Mouse (Mus musculus) kidney, embryonic 14.5 days (tissue): Measurements from ENCODE around the gene Snrpa1. TPM values are rescaled to one million over a fixed set of nuclear protein-coding genes. Genes with fewer than 3 reads are reported as not detected.
A peak's percentile ranks its signal among the peaks of the same experiment; 100 is the strongest.

ENCODE experiments used
- ATAC-seq: fragments of 200-750 bp; cut with Nextera tagmentation; 2 replicates; pipeline ENCODE4 v1.8.0; 2017; ENCODE audit warnings: moderate number of reproducible peaks, mild to moderate bottlenecking, moderate TSS enrichment, moderate library complexity; ENCODE audit not compliant: low FRiP score, low TSS enrichment
- H3K27ac ChIP-seq: fragments of 300-500 bp; sonication (generic); 2 replicates; pipeline ENCODE4 v1.5.1; 2014; ENCODE audit warnings: low read depth, mild to moderate bottlenecking, low read length, moderate library complexity, mixed read lengths
- H3K27me3 ChIP-seq: fragments of 300-500 bp; sonication (generic); 2 replicates; pipeline ENCODE4 v1.6.1; 2014; ENCODE audit warnings: mild to moderate bottlenecking, low read length; ENCODE audit not compliant: control insufficient read depth, insufficient read depth
- H3K36me3 ChIP-seq: fragments of 300-500 bp; sonication (generic); 2 replicates; pipeline ENCODE4 v1.6.1; 2014; ENCODE audit warnings: low read length, mixed read lengths; ENCODE audit not compliant: control insufficient read depth, insufficient read depth
- H3K4me1 ChIP-seq: fragments of 300-500 bp; sonication (generic); 2 replicates; pipeline ENCODE4 v1.6.1; 2014; ENCODE audit warnings: low read length, mixed read lengths; ENCODE audit not compliant: control insufficient read depth, insufficient read depth
- H3K4me2 ChIP-seq: fragments of 300-500 bp; sonication (generic); replicated peaks from 2 replicates; pipeline ENCODE4 v1.6.1; 2014; ENCODE audit warnings: low read depth, mild to moderate bottlenecking, low read length
- H3K4me3 ChIP-seq: fragments of 300-500 bp; sonication (generic); 2 replicates; pipeline ENCODE4 v1.5.1; 2014; ENCODE audit warnings: mild to moderate bottlenecking, low read length
- H3K9ac ChIP-seq: fragments of 300-500 bp; sonication (generic); 2 replicates; pipeline ENCODE4 v1.6.1; 2014; ENCODE audit warnings: low read depth, mild to moderate bottlenecking, low read length, moderate library complexity
- H3K9me3 ChIP-seq: fragments of 300-500 bp; sonication (generic); 2 replicates; pipeline ENCODE4 v1.6.1; 2016; ENCODE audit warnings: low read length; ENCODE audit not compliant: control insufficient read depth
- WGBS: fragments of 180-500 bp; shearing (Covaris S2); extraction: QIAGEN DNeasy Blood & Tissue Kit; methylation state at CpG from one replicate; pipeline ENCODE4 v1.1.7; 2014; 5-methylcytosine and 5-hydroxymethylcytosine counted together
- polyA plus RNA-seq: library from polyadenylated mRNA; unstranded; fragments of >200 nt; fragmentation: Nextera tagmentation; extraction: Ambion mirVana; gene quantifications from 2 replicates; pipeline ENCODE4 v1.2.1, GENCODE M21; 2014

Snrpa1 gene
- polyA plus RNA-seq = 201 and 241 TPM in 2 replicates

GRCm38 (mm10) chr7:66058703-66059102 is at the start of gene Snrpa1:
TSS of gene Snrpa1 (plus strand) at chr7:66059003.
- 79% methylated on average over 1 of the region's 1 CpGs for WGBS
- H3K9ac ChIP-seq = peak within 1 kb of the TSS; percentile 93; the same call in 1 of the 2 replicates

GRCm38 (mm10) chr7:66010518-66010917 is 48.3 kb upstream of the Snrpa1 start:
- no peaks in the 10 kb centered on the region for H3K27me3 ChIP-seq
- no peak overlapping the region for H3K9ac ChIP-seq
- no peaks in the 10 kb centered on the region for H3K36me3 ChIP-seq
- ATAC-seq = no peak
- no peak overlapping the region for H3K4me3 ChIP-seq
- no peak overlapping the region for H3K4me2 ChIP-seq
- 0 out of 2 replicates have a peak, but pooled peaks cover 4% of the 10 kb centered on the region for H3K4me1 ChIP-seq
- no peaks in the 10 kb centered on the region for H3K9me3 ChIP-seq
- no peak overlapping the region for H3K27ac ChIP-seq
- WGBS = 74% methylated on average over 6 of the region's 6 CpGs

More at GRCm38 (mm10) chr7:66058703-66059102, at the start of gene Snrpa1:
- no peaks in the 10 kb centered on the region for H3K9me3 ChIP-seq
- ATAC-seq = no peak
- H3K27ac ChIP-seq = no peak within 1 kb of the TSS
- peaks cover 16% of the 10 kb centered on the region; the same call in 1 of the 2 replicates for H3K36me3 ChIP-seq
- no peaks in the 10 kb centered on the region for H3K27me3 ChIP-seq
- H3K4me2 ChIP-seq = peak within 1 kb of the TSS; percentile 69
- peaks cover 8% of the 10 kb centered on the region for H3K4me1 ChIP-seq
- H3K4me3 ChIP-seq = peak within 1 kb of the TSS; percentile 98

- Histone ChIP-seq H3K27me3 (no peaks in the 10 kb centered on the region), H3K36me3 (no peaks in the 10 kb centered on the region), H3K4me2 (no peak overlapping the region), H3K9ac (no peak overlapping the region), H3K4me1 (no peaks in the 10 kb centered on the region), H3K27ac (no peak overlapping the region), H3K4me3 (no peak overlapping the region), H3K9me3 (no peaks in the 10 kb centered on the region)
- WGBS = 81% methylated on average over 2 of the region's 2 CpGs
- ATAC-seq = no peak
These were observed 31.1 kb upstream of the Snrpa1 start for GRCm38 (mm10) chr7:66027747-66028146.

- no peaks in the 10 kb centered on the region for H3K36me3 ChIP-seq
- ATAC-seq = no peak; the same call in none of the 2 replicates
- H3K27me3 ChIP-seq = no peaks in the 10 kb centered on the region
- H3K27ac ChIP-seq = no peak overlapping the region
- no peaks in the 10 kb centered on the region for H3K4me1 ChIP-seq
- no peaks in the 10 kb centered on the region for H3K9me3 ChIP-seq
- 39% methylated on average over 6 of the region's 6 CpGs for WGBS
- H3K4me2 ChIP-seq = no peak overlapping the region
- H3K4me3 ChIP-seq = no peak overlapping the region
- H3K9ac ChIP-seq = no peak overlapping the region
These were observed 29.9 kb upstream of the Snrpa1 start for GRCm38 (mm10) chr7:66028766-66029512.

DNA sequence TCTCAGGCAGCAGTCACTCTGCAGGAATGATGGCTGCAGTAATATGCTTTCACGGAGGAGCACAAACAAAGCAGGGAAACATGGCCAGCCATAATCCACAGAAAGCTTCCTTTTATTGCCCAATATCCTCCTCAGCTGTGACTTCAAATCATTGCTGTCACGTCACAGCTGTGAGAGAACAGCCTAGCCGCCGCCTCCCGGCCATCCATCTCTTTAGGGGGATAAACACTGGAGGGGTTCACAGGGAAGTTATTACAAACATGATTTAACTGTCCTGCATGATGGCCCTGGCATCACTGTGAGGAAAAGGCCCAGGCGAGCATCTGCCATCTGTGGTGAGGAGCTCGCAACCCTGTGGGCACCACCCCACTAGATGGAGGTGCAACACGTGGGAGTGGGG is 22.0 kb upstream of the Snrpa1 start:
- Histone ChIP-seq H3K9ac (no peak overlapping the region), H3K4me3 (no peak overlapping the region), H3K27ac (no peak overlapping the region), H3K27me3 (no peaks in the 10 kb centered on the region), H3K4me2 (no peak overlapping the region), H3K36me3 (no peaks in the 10 kb centered on the region), H3K4me1 (no peaks in the 10 kb centered on the region; the same call in 1 of the 2 replicates), H3K9me3 (no peaks in the 10 kb centered on the region)
- peak; percentile 48; the same call in 1 of the 2 replicates for ATAC-seq
- 37% methylated on average over 8 of the region's 8 CpGs for WGBS

DNA sequence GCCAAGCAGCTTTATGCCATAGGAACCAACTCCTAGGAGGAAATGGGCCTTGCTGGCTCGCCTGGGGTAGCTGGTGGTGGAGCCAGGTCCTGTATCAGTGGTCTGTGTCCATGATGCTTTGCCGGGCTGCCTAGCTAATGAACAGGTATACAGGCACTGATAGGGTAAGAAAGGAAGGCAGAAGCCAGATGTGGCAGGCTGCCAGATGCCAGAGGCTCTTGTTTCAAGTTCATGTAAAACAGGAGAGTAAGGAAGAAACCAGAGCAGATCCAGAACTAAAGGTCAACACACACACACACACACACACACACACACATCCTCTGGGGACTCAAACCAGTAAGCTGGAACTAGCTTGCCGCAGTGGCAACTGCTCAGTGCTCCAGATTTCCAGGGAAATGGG is 20.5 kb upstream of the Snrpa1 start:
- no peak overlapping the region for H3K4me2 ChIP-seq
- no peak overlapping the region for H3K4me3 ChIP-seq
- no peaks in the 10 kb centered on the region for H3K9me3 ChIP-seq
- no peak overlapping the region for H3K9ac ChIP-seq
- no peaks in the 10 kb centered on the region for H3K27me3 ChIP-seq
- 44% methylated on average over 3 of the region's 3 CpGs for WGBS
- no peak overlapping the region for H3K27ac ChIP-seq
- no peaks in the 10 kb centered on the region for H3K36me3 ChIP-seq
- no peak for ATAC-seq
- no peaks in the 10 kb centered on the region; the same call in 1 of the 2 replicates for H3K4me1 ChIP-seq

DNA sequence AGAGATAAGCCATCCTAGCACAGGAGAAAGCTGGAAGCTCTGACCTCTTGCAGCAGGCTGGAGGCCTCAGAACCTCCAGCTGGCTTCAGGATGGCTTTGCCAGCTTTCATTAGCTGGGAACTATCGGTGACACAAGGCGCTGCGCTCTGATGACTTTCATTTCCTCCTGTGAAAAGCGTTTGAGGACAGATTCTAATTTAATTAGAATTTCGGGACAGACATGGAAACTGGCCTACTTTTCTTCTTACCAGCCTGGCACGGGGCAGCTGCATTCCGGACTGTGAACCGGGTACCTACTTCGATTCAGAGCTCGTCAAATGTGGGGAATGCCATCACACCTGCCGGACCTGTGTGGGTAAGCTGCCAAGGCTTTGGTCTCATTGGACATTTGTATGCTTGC is 20.1 kb upstream of the Snrpa1 start:
- Histone ChIP-seq H3K36me3 (no peaks in the 10 kb centered on the region), H3K9ac (no peak overlapping the region), H3K4me1 (no peaks in the 10 kb centered on the region; the same call in 1 of the 2 replicates), H3K4me2 (no peak overlapping the region), H3K27ac (no peak overlapping the region), H3K27me3 (no peaks in the 10 kb centered on the region), H3K9me3 (no peaks in the 10 kb centered on the region), H3K4me3 (no peak overlapping the region)
- no peak for ATAC-seq
- WGBS = 57% methylated on average over 11 of the region's 11 CpGs

GRCm38 (mm10) chr7:66040026-66040814 is 18.6 kb upstream of the Snrpa1 start:
- no peak overlapping the region for H3K9ac ChIP-seq
- no peak overlapping the region for H3K27ac ChIP-seq
- H3K4me1 ChIP-seq = no peaks in the 10 kb centered on the region; the same call in 1 of the 2 replicates
- no peak overlapping the region for H3K4me2 ChIP-seq
- no peaks in the 10 kb centered on the region for H3K9me3 ChIP-seq
- no peak overlapping the region for H3K4me3 ChIP-seq
- H3K36me3 ChIP-seq = no peaks in the 10 kb centered on the region
- WGBS = 78% methylated on average over 18 of the region's 18 CpGs
- no peak for ATAC-seq
- H3K27me3 ChIP-seq = no peaks in the 10 kb centered on the region
